Mouse (Mus musculus) thymus, postnatal 4 days (tissue): Measurements from ENCODE around the gene Napa.

Experiments
- DNase-seq: peaks from one replicate; pipeline ENCODE4 v3.0.0; 2021

Napa gene

DNA sequence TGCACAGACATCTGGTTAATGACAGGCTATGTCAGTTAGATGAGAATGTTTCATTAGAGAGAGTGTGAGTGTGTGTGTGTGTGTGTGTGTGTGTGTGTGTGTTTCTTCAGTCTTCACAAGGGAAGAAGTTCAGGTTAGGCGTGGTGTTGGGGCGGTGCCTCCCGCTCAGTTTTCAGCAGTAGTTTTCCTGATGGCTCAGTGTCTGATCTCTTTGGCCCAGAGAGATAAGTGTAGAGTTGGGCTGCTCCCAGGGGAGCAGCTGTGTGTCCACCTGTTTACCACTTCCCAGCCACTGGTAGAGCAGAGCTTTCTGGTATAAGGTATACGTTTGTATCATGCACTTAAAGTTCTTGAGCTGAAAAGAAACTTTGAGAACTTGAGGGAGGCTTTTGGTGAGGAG is 1.6 kb downstream of the Napa start:
- no peak for DNase-seq

DNA sequence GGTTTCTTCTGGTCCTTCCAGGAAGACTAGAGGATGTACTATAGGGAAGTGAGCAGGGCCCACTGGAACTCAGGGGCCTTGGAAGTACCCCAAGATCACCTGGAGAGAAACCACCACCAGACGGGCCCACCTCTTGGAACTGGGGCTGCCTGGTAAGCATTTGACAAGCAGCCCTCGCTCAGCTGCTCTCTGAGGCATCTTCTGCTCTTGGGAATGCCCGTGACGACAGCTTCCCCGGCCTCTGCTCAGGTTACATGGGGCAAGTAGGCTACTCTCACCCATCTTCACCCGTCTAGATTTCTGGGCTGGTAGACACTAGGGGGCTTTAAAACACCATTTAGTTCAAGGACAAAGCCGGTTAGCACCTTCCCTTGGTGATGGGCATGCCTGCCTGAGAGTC is 2.8 kb downstream of the Napa start:
- no peak for DNase-seq

- no peak for DNase-seq
Observed at GRCm38 (mm10) chr7:16101726-16102475, 3.6 kb downstream of the Napa start.

DNA sequence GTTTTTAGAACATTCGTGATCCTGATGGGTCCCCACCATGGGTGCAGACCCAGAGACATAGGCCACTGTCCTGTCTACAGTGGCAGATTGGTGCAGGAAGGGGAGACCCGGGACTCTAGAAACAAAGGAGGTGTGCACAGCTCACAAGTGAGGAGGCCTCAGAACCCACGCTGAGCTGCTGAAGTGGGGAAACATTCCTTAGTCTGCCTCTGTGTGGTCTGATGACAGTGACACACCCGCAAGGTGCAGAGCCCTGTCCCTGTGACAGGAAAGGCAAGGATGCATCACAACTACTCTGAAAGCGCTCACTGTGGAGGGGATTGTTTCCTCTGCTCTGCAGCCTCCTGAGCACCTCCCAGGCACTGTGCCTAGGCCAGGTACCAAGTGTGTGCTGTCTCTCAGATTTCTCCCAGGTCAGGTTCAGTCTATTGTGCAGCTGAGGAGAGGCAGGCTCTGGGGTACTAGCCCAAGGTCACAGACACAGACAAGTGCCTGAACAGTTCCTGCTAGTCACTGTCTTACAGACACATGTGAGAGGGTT is 4.5 kb downstream of the Napa start:
- no peak for DNase-seq

GRCm38 (mm10) chr7:16103760-16104159 is 5.5 kb downstream of the Napa start:
- no peak for DNase-seq

- no peak for DNase-seq
Observed at GRCm38 (mm10) chr7:16104611-16105388, 6.5 kb downstream of the Napa start.

GRCm38 (mm10) chr7:16108886-16109542 is 10.8 kb downstream of the Napa start:
- DNase-seq, result no peak

DNA sequence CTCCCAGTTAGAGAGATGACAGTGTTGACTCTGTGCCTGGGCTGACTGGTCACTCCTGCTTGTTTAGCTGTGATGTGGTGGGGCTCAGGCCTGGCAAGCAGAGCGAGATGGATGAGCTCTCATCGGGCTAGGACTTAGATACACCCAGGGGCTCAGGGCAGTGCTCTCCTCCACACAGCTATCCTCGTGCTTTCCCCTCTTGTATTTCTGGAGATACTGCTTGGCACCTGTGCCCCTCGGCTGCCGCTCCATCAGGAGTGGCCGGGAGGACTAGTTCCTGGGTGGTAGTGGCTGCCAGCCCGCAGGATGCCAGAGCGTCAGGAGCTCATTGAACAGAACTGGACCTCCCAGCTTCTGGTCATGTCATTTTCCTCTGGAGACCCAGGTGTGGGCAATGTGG is 11.9 kb downstream of the Napa start:
- DNase-seq, result no peak

GRCm38 (mm10) chr7:16111284-16112090 is 13.2 kb downstream of the Napa start:
- DNase-seq, result no peak

- DNase-seq, result no peak
Observed at GRCm38 (mm10) chr7:16116418-16116817, 18.2 kb downstream of the Napa start.

GRCm38 (mm10) chr7:16117100-16117499 is 18.8 kb downstream of the Napa start:
- no peak for DNase-seq

DNA sequence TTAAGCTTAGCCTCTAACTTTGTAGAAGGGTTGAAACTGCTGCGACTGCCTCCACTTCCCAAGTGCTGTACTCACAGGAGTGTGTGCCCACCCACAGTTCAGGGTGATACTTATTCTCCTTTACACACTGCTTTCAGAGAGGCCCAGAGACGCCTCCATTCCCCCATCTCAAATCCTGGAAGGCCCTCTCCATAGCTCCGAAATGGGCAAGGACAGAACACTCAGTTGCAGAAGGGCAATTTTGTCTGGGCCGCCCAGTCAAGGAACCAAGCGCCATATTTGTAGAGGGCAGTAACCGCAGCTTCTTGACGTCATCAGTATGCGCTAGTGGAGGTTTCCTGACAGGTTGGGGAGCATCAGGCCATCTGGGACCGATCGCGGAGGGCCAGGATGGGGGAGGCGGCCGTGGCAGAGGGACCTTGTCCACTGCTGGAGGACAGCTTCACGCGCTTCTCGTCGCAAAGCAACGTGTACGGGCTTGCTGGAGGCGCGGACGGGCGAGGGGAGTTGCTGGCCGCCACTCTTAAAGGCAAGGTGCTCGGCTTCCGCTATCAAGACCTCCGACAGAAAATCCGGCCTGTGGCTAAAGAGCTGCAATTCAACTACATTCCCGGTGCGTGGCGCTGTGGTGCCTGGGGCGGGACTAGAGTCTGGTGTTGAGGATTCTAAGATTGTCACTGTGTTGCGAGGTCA is 21.5 kb downstream of the Napa start, which contains the start of gene Kptn:
Kptn (plus strand) TSS at position 327 of the 693 bp plus-strand sequence.
- peak; percentile 94 for DNase-seq

DNA sequence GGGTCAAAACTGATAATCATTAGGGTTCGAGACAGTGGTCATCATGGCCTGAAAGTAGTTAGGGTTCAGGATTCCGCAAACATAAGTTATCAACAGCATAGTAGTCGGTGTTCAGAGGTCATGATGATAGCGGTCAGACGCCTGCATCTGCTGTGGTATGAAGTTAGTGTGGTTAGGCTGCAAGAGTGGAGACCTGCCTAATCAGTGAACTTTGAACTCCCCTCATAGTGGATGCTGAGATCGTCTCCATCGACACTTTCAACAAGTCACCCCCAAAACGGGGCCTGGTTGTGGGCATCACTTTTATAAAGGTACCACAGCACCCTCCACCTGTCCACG is 22.0 kb downstream of the Napa start:
- no peak for DNase-seq

GRCm38 (mm10) chr7:16125829-16126228 is 27.6 kb downstream of the Napa start:
- DNase-seq, result no peak

GRCm38 (mm10) chr7:16128344-16128743 is 30.1 kb downstream of the Napa start:
- DNase-seq, result no peak

GRCm38 (mm10) chr7:16128899-16129298 is 30.6 kb downstream of the Napa start:
- no peak for DNase-seq

- DNase-seq, result peak; percentile 80
Observed at GRCm38 (mm10) chr7:16129421-16129845, 31.2 kb downstream of the Napa start, which contains the start of gene Slc8a2. Gene Slc8a2, plus strand, starts transcription at chr7:16129826.

- DNase-seq, result peak; percentile 19
Observed at GRCm38 (mm10) chr7:16129846-16130691, 31.8 kb downstream of the Napa start.

- DNase-seq, result no peak
Observed at GRCm38 (mm10) chr7:16130956-16131634, 32.8 kb downstream of the Napa start.

DNA sequence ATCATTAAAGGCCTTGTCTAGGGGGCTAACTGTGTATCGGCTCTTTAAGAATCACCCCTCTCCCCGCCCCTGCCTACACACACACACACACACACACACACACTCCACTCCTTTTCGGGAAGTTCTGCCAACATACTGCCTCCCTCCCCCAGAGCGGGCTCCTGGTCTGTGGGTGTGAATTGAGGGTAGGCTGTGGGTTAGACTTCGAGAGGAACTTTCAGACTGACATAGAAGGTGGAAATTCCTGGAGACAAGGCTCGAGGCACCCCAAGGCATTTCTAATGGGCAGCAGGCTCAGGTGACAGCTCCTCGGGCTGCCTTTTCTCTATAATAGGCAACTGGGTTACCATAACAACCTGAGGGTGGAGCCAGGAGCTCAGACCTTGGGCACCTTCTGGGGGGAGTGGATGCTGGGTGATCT is 33.9 kb downstream of the Napa start:
- DNase-seq, result no peak
